In the genomic region with DNA sequence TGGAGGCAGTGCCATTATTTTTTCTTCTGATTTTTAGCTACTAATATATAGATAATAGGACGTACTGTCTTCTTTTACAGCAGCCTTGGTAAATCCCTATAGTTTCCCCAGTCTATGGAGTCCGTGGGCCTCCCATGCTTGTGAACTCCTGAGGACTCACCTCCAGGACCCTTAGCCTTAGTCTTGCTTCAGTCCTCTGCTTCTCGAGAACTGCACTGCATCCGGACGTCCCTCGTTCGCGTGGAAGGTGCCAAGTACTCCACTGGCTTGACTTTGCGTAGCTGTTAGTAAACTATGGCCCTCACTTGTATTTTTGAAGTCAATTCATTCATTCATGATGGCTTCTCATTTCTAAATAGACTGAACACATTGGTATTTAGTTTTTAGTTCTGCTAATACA, we compare ENCODE assay signal across 24 mouse cellular contexts.
"Had no signal": no experiment of that assay in that cellular context is flagged by ENCODE, and none has a peak within 500 bp of the region (broad histone marks: within the 10 kb centered on the region; RNA-seq: fewer than 3 reads in every experiment).

No protein-coding gene starts in this region.

- H3K27ac ChIP-seq: heart, adult 2 months; heart, embryonic 13.5 days; heart, embryonic 15.5 days; hindbrain, embryonic 13.5 days; hindbrain, embryonic 15.5 days; hindbrain, postnatal 0 days; kidney, embryonic 15.5 days; kidney, postnatal 0 days; layer of hippocampus, adult 2 months; left cerebral cortex, adult 2 months; limb, embryonic 10.5 days; limb, embryonic 12.5 days; liver, embryonic 13.5 days had no signal

- H3K9ac ChIP-seq: heart, embryonic 13.5 days; heart, embryonic 15.5 days; hindbrain, embryonic 13.5 days; hindbrain, embryonic 15.5 days; kidney, embryonic 15.5 days; limb, embryonic 12.5 days; liver, embryonic 13.5 days had no signal

- DNase-seq: gastrocnemius, postnatal 14 days; gastrocnemius, postnatal 36 days; heart, adult 11 months; heart, adult 2 months; heart, postnatal 14 days; heart, postnatal 36 days; kidney, adult 11 months; kidney, adult 2 months; kidney, adult 9 months; kidney, postnatal 14 days; kidney, postnatal 36 days; liver; liver, embryonic 13.5 days had no signal

- H3K9me3 ChIP-seq: heart, embryonic 13.5 days; heart, embryonic 15.5 days; hindbrain, embryonic 13.5 days; hindbrain, embryonic 15.5 days; kidney, embryonic 15.5 days; limb, embryonic 10.5 days; limb, embryonic 12.5 days; liver, embryonic 13.5 days had no signal

- H3K4me1 ChIP-seq: hindbrain, embryonic 13.5 days; hindbrain, embryonic 15.5 days; limb, embryonic 10.5 days; limb, embryonic 12.5 days had no signal

- H3K4me3 ChIP-seq: heart, adult 2 months; heart, embryonic 13.5 days; heart, embryonic 15.5 days; hindbrain, embryonic 13.5 days; hindbrain, embryonic 15.5 days; kidney, embryonic 15.5 days; layer of hippocampus, adult 2 months; left cerebral cortex, adult 2 months; limb, embryonic 10.5 days; limb, embryonic 12.5 days; liver, embryonic 13.5 days had no signal

- H3K27me3 ChIP-seq: heart, embryonic 13.5 days; heart, embryonic 15.5 days; hindbrain, embryonic 13.5 days; hindbrain, embryonic 15.5 days; kidney, embryonic 15.5 days; limb, embryonic 12.5 days; liver, embryonic 13.5 days had no signal
